Mouse (Mus musculus) testis, adult 2 months (tissue): Measurements from ENCODE around the gene Asb3.
"Not testable (repeated sequence)": the region's sequence is repeated elsewhere in the genome, so short reads cannot be mapped to it uniquely, and the experiment has no call there.

ENCODE experiments used
- CTCF ChIP-seq: fragments of 200-500 bp; IDR thresholded peaks from 2 replicates; pipeline ENCODE4 v1.5.1; 2012; ENCODE audit warnings: low read depth, mild to moderate bottlenecking, inconsistent platforms, low read length, moderate library complexity; ENCODE audit not compliant: control insufficient read depth, insufficient read depth, insufficient replicate concordance
- POLR2A ChIP-seq: fragments of 200-500 bp; IDR thresholded peaks from 2 replicates; pipeline ENCODE4 v1.6.1; 2012; ENCODE audit warnings: low read depth, mild to moderate bottlenecking, inconsistent platforms, low read length, moderate library complexity; ENCODE audit not compliant: control insufficient read depth

DNA sequence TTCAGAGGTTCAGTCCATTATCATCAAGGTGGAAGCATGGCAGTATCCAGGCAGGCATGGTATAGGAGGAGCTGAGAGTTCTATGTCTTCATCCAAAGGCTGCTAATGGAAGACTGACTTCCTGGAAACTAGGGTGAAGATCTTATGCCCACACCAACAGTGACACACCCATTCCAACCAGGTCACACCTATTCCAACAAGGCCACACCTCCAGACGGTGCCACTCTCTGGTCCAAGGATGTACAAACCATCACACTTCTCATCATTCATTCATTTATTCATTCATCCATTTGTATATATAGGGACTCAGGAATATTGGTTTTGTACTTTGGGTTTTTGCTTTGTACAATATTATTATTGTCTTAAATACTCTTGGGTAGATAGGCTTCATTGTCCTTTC, 124.5 kb downstream of the Asb3 start:
- not testable (repeated sequence) for TF ChIP-seq POLR2A, CTCF
